Comparison of ENCODE assay signal across 20 mouse cellular contexts in genomic region chr13:110251453-110251852, GRCm38 (mm10). TPM values are rescaled to one million over a fixed set of nuclear protein-coding genes. Genes with fewer than 3 reads are reported as not detected.
"Had no signal": no experiment of that assay in that cellular context is flagged by ENCODE, and none has a peak within 500 bp of the region (broad histone marks: within the 10 kb centered on the region; RNA-seq: fewer than 3 reads in every experiment).

No protein-coding gene starts in this region.

- H3K27me3 ChIP-seq: liver, embryonic 12.5 days; midbrain, embryonic 12.5 days; neural tube, embryonic 13.5 days; neural tube, embryonic 15.5 days had no signal

- H3K4me3 ChIP-seq: liver, embryonic 12.5 days; midbrain, embryonic 10.5 days; midbrain, embryonic 12.5 days; myocyte; neural tube, embryonic 13.5 days; neural tube, embryonic 15.5 days had no signal

- H3K4me1 ChIP-seq: liver, embryonic 12.5 days; midbrain, embryonic 10.5 days; midbrain, embryonic 12.5 days; neural tube, embryonic 15.5 days had no signal

- H3K9me3 ChIP-seq: liver, embryonic 12.5 days; midbrain, embryonic 10.5 days; midbrain, embryonic 12.5 days; neural tube, embryonic 13.5 days; neural tube, embryonic 15.5 days had no signal

- H3K4me2 ChIP-seq: liver, embryonic 12.5 days; lung, embryonic 14.5 days; midbrain, embryonic 12.5 days; neural tube, embryonic 13.5 days; neural tube, embryonic 15.5 days had no signal

- DNase-seq: lung, embryonic 14.5 days; midbrain, embryonic 14.5 days; retina, postnatal 1 day; right cerebral cortex, adult 18-20 months; right cerebral cortex, postnatal 25 days; right cerebral cortex, postnatal 4 days; spleen, adult 18-20 months; thymus, adult 18-20 months; thymus, postnatal 14 days; thymus, postnatal 36 days had no signal

- ATAC-seq: liver, embryonic 12.5 days; midbrain, embryonic 16.5 days had no signal

- H3K36me3 ChIP-seq: liver, embryonic 12.5 days; midbrain, embryonic 10.5 days; midbrain, embryonic 12.5 days had no signal

- H3K27ac ChIP-seq: liver, embryonic 12.5 days; liver, embryonic 14.5 days; midbrain, embryonic 10.5 days; midbrain, embryonic 12.5 days; neural tube, embryonic 13.5 days; neural tube, embryonic 15.5 days had no signal

- H3K9ac ChIP-seq: liver, embryonic 12.5 days; liver, embryonic 14.5 days; lung, embryonic 14.5 days; midbrain, embryonic 12.5 days; neural tube, embryonic 13.5 days; neural tube, embryonic 15.5 days had no signal

RNA-seq across cellular contexts. Expression of gene Rab3c, which starts 29.3 kb away (rescaled TPM):
- polyA plus RNA-seq: liver, adult 2 months; liver, embryonic 12.5 days; thymus, postnatal 0 days had no signal
